Mouse (Mus musculus) kidney, adult 2 months (tissue): Measurements from ENCODE around the gene Ppara.

Source experiments
- CTCF ChIP-seq: fragments of 200-500 bp; conservative IDR thresholded peaks from 2 replicates; pipeline ENCODE4 v1.5.1; 2011; ENCODE audit warnings: low read depth, mild to moderate bottlenecking, control low read depth, low read length, moderate library complexity, mixed read lengths; ENCODE audit not compliant: insufficient read depth, insufficient read length
- POLR2A ChIP-seq: fragments of 200-500 bp; IDR thresholded peaks from one replicate; pipeline ENCODE4 v1.6.1; 2011; ENCODE audit warnings: low read depth, low read length, control low read depth

- no peak for TF ChIP-seq CTCF
- no peak for TF ChIP-seq POLR2A
Measured at GRCm38 (mm10) chr15:85708217-85708616, 26.6 kb upstream of the Ppara start.
